Mouse (Mus musculus) kidney, postnatal 14 days (tissue): ENCODE measurements around the gene Slc35b4.
A peak's percentile ranks its signal among the peaks of the same experiment; 100 is the strongest.

ENCODE experiments used
- DNase-seq: peaks from one replicate; pipeline ENCODE4 v3.0.0; 2022; ENCODE audit warnings: mixed read lengths

Slc35b4 gene

GRCm38 (mm10) chr6:34176864-34177247, at the start of gene Slc35b4:
Gene Slc35b4 (minus strand): TSS chr6:34177111.
- DNase-seq = peak; percentile 97

DNA sequence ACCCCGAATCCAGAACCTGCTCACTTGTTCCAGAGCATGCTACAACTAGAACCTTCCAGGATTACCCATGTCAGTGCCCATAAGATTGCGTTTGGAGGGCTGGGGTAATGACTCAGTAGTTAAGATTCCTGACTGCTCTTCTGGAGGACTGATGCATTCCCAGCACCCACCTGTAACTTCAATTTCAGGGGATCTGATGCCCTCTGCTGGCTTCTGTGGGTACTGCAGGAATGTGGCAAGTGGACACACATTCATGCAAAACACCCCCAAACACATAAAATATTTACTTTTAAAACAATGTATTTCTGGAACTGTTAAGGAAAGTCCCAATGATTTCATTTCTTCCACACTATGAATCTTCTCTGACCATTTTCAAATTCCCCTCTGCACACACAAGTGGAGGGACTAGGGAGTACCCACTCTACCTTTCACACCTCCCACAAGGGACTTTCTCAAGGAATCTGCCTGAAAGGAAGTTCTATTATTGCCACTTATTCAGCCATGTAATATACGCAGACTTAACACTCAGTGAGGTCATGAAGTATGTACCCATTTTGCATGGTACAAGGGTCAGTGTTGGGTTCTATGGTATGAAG, 48.2 kb upstream of the Slc35b4 start:
- no peak for DNase-seq

DNA sequence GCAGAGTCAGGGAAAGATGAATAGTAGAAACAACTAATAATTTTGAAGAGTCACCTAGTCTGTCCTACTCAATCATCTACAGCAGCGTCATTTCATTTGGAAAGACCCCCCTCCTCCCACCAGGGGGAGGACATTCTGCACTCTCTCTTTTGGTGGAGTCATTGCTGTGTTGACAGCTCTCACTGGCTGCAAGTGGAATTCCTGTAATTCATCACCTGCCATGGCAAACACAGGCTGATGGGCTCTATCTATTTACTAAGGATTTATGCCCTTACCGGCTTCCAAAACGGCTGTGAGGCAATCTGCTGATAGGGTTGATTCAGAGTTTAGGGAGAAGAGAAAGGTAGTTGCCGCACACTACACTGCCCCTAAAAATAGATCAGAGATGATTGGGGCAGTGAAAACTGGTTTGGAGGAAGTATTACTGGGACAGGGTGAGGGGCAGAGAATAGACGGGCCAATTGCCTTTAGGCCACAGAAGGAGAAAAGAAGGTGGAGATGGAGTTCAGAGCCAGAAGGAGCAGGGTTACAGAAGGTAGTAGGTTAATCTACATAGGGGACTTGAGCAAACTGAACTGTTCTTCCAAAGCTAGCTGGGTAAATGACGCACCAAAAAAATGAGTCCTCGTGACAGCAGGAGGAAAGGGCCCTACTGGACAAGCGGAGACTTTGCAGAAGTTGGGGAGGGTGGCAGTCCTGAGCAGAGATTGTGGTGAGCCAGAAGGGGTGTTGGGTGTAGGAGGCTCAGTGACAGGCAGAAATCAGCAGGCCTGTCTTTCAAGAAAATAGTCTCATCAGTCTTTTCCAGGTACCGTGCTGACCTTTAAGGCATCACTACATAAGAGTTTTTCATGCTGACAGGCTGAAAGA, 39.8 kb upstream of the Slc35b4 start:
- no peak for DNase-seq

- DNase-seq = no peak
These were observed 28.8 kb upstream of the Slc35b4 start for GRCm38 (mm10) chr6:34205754-34206153.

DNA sequence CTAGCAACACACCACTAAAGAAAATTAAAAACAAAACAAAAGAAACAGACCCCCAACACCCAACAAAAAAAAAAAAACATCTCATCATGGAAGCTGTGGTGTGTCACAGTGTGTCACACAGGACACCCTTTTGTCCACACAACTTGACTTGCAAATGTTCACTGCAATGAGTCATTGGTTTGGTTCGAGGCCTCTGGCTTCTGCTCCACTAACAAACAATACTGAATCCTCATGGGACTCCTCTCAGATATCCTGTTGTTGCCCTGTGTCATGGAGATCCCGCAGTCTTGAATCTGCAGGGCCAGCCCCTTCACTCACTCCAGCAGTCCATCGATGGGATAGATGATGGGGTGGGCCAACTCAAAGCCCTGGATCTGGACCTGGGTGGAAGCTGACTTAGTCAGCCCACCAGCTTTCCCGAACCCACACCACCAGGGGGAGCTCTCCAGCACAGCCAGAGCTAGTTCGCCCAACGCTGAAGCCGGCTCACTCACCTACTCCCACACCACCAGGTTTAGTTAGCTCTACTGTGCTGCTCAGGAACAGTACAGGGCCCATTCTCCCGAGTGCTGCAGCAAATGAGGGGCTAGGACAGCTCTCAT, 28.2 kb upstream of the Slc35b4 start:
- peak; percentile 22 for DNase-seq

DNA sequence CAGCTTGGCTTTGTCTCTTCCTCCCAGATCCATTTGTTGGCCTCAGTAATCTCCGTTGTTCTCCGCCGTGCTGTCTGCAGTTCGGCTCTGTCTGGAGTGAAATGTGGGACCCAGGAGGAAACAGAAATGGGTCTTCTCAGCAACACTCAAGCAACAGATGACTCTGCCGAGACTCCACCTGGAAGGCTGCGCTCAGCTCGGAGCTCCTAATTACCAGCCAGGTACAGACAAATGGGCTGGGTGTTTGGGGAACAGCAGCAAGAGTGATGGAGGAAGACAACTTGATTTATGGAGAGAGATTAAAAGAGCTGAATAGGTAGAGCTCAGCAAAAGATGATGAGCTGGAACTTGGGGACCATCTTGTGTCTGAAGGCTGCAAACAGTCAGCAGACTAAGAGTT, 26.6 kb upstream of the Slc35b4 start:
- DNase-seq = no peak

DNA sequence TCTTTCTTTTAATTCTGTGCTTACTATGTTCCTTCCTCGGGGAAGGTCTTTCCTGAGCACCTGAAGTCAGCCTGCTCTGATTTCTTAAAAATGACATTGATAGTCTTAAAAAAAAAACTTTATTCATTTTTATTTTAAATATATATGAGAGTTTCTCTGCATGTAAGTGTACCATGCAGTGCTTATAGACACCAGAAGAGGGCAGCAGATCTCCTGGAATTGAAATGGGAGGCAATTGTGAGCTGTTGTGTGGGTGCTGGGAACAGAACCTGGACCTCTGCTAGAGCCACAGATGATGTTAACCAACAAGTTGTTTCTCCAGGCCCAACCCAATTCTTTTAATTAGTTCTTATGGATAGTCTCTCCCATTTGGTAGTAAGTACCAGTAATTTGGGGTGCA, 18.1 kb upstream of the Slc35b4 start:
- DNase-seq = no peak

- DNase-seq = peak; percentile 75
These were observed 17.0 kb upstream of the Slc35b4 start for GRCm38 (mm10) chr6:34193708-34194475.

DNA sequence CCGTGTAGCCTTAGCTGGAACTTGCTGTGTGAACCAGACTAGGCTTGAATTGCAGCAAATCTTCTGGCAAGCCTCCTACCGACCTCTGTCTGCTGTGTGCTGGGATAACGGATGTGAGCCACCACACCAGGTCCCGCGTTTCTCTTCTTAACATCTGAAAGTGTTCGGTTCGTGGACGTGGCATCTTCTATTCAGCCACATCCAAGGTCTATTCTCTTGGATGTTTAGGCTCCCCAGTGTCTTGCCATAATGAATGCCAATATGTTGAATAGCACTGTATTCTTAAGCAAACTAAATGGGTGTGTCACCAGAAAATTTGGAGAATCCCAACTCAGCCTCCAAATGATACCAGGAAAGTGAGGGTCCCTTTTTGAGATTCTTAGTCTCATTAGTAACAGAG, 14.5 kb upstream of the Slc35b4 start:
- DNase-seq = no peak

GRCm38 (mm10) chr6:34189494-34189893, 12.6 kb upstream of the Slc35b4 start:
- no peak for DNase-seq

- DNase-seq = peak; percentile 30
These were observed 11.2 kb upstream of the Slc35b4 start for GRCm38 (mm10) chr6:34187986-34188599.

DNA sequence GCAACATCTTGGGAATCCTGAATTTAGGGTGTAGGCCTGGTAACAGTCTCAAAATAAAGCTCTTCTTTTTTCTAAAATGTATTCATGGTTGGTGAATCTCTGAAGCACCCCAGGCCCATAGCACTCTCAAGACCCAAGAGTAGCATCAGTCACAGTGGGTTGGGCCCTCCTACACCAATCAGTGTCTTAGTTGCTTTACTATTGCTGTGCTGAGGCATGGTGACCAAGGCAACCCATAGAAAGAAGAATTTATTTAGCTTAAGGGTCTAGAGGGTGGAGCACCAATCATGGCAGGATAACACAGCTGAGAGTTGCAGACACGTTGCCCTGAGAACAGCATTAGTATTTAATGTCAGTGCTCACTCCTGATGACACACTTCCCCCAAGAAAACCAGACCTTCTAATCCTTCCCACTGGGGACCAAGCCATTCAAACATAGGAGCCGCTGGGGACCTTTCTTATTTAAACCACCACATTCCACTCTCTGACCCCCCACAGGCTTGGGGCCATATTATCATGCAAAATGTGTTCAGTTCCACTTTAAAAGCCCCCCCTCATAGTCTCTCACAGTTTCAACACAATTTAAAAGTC, 10.5 kb upstream of the Slc35b4 start:
- DNase-seq = no peak

GRCm38 (mm10) chr6:34183326-34183725, 6.4 kb upstream of the Slc35b4 start:
- DNase-seq = no peak

DNA sequence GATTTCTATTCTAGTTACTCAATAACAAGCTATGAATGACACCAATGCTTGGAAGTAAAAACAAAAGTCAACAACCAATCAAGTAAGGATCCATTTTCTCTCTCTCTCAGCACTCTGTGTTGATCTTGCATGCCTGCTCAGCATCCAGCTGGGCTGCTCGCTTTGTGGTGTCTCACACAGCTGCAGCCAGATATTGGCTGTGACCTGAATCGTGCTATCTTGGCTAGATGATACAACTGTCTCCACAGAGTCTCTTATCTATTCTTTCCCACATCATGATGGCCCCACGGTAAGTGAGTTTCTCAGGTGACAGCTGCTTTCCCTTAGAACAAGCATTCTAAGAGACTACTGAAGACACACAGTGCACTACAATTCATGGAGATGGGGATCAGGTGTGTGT, 5.0 kb upstream of the Slc35b4 start:
- DNase-seq = no peak

DNA sequence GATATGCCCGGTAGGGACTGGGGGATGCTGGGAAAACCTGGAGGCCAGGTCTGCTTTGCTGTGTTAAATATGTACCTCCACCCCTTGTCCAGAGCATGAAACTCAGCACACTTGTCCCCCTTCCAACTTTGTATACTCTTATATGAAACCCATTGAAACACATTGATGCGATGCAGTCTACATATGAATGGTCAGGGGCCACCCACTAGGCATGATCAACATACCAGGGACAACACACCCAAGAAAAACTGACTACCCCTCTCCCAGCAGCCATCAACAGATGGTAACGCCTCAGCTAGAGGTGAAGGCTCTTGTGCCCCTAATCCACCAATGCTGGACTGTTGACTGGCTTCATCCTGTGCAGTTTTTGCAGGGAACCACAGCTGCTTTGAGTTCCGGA, 3.0 kb upstream of the Slc35b4 start:
- DNase-seq = no peak

DNA sequence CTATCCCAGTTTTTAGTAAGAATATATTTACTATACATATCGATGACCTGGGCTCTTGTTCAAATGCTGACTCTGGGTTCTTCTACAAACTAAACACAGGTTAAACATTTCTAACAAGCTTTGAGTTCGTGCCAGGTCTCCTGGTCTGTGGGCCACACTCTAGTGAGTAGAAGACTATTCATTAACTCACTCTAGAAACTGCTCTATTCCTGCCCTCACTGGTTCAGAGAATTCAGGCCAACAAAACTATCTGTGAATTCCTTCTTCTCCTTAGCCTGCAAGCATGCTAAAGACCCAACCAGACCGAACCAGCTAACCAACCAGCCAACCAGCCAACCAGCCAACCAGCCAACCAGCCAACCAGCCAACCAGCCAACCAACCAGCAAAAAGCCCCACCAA, 2.1 kb upstream of the Slc35b4 start:
- peak; percentile 81 for DNase-seq

GRCm38 (mm10) chr6:34176111-34176863, 624 bp downstream of the Slc35b4 start:
- DNase-seq = no peak

DNA sequence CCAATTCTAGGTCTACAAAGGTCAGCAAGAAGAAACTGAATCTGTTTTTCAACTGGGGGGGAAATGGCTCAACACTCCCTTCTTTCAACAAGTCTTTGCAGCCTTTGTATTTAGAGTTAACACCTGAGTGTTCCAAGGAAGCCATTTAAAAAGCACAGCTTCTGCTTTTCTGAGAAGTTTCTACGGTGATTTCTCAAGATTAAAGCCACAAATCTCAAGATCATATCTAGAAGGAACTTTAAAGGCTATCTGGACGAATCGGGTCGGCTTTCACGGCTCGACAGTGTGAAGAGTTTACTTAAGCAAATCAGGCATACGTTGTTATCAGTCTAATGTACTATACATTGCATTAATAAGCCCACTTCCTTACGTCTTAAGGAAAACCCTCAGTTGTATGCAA, 2.2 kb downstream of the Slc35b4 start:
- DNase-seq = no peak

DNA sequence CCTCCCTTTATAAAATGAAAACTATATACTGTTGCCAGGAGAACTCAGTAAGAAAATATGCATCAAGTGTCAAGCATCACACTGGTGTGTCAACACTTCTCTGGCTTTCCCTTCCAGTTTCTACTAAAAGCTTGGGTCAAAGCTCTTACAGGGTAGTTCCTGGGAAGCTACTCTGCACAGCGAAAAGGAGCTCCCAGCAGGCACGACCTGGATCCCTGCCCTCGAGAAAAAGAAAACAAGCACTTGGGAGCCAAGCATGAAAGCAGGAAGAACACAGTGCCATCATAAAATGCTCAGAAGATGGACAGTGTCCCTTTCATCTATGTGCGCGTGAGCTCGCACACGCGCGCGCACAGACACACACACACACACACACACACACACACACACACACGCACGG, 3.7 kb downstream of the Slc35b4 start:
- no peak for DNase-seq

DNA sequence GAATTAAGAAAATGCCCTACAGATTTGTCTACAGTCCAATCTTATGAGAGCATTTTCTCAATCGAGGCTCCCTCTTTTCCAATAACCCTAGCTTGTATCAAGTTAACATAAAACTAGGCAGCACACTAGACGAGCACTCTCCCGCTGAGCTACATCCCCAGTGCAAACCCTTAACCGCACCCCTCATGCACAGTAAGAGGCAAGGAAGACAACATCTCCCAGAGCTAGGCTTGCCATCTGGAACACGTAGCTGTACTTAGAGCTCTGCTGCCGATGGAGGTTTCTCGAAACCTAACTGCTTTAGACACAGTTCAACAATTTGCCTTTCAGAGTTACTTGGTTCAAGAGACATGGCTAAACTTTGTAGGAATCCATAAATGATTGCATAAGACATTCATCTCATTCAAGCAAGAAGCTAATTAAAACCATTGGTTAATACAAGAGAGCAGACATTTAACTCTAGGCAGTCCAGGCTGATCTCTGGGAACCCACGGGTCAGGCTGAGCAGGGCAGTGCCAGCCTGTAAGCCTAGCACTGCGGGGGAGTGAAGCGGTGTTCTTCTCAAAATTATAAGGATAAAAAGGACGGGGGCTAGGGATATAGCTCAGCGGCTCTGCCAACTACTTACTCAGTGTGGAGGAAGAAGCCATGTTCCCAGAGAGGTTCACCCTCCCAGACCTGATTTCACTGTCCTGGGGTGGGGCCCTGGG, 5.0 kb downstream of the Slc35b4 start:
- no peak for DNase-seq
